Mouse (Mus musculus): ENCODE results near the gene Snx14. TPM values are rescaled to one million over a fixed set of nuclear protein-coding genes. Genes with fewer than 3 reads are reported as not detected.

Gene Snx14
- polyA plus RNA-seq, 1 experiment from 2014 or later: 27.8 TPM

- Histone ChIP-seq H3K4me1 (0 out of 2 replicates have a peak, but pooled peaks cover 4% of the 10 kb centered on the region), H3K9me3 (no peaks in the 10 kb centered on the region), H3K4me3 (peak overlapping the region; percentile 78), H3K9ac (peak overlapping the region; percentile 74), H3K36me3 (no peaks in the 10 kb centered on the region), H3K27me3 (no peaks in the 10 kb centered on the region), H3K27ac (peak overlapping the region; percentile 89), H3K4me2 (peak overlapping the region; percentile 85)
- ATAC-seq (ENCODE audit: insufficient number of reproducible peaks, low FRiP score, low TSS enrichment, low read depth): no peak; the same call in 1 of the 2 replicates
- WGBS: 1% methylated on average over 15 of the region's 15 CpGs
These were observed 562 bp downstream of the Snx14 start for GRCm38 (mm10) chr9:88438237-88438554.

DNA sequence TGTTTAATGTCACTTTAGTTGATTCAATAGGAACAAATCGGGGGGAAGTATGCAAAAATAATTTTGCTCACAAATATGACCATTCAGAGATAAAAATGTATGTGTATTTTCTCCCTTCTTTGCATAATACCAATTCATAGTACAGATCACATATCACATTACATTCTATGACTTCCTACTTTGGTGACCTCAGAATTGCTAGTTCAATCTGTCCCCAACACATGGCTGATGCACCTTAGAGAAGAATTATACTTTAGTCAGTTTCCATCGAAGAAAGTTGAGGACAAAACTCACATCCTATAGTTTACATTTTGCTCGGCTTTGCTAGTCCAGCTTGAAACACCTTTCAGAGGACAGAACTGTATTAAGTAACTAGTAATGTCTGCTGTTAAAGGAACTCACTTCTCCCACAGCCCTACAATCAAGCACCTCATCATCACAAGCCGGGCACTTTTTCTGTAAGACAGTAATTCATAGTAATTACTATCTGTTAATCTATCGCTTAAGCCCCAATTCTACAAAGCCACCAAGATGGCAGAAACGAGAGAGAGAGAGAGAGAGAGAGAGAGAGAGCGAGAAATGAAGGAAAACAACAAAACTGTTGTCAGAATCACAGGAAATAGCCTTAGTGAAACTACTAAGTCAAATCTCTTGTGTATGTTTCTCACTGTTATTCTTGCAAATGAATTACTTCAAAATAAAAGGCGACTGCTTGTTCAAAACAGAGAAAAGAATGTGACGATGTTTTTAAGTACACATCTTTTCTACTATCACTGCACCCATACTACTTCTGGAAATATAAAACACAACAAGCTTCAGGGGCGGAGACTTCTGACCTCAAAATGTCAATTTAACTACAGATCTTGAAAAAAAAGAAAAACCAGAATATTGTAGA lies 1.2 kb downstream of the Snx14 start:
- ATAC-seq (ENCODE audit: insufficient number of reproducible peaks, low FRiP score, low TSS enrichment, low read depth): no peak
- peak overlapping the region; percentile 74; the same call in 1 of the 2 replicates for H3K9ac ChIP-seq
- H3K27me3 ChIP-seq: no peaks in the 10 kb centered on the region
- peak overlapping the region; percentile 78 for H3K4me3 ChIP-seq
- H3K36me3 ChIP-seq: no peaks in the 10 kb centered on the region
- peak overlapping the region; percentile 85 for H3K4me2 ChIP-seq
- H3K4me1 ChIP-seq: 0 out of 2 replicates have a peak, but pooled peaks cover 4% of the 10 kb centered on the region
- H3K9me3 ChIP-seq: no peaks in the 10 kb centered on the region
- H3K27ac ChIP-seq: no peak overlapping the region
- 47% methylated on average over 10 of the region's 10 CpGs for WGBS

DNA sequence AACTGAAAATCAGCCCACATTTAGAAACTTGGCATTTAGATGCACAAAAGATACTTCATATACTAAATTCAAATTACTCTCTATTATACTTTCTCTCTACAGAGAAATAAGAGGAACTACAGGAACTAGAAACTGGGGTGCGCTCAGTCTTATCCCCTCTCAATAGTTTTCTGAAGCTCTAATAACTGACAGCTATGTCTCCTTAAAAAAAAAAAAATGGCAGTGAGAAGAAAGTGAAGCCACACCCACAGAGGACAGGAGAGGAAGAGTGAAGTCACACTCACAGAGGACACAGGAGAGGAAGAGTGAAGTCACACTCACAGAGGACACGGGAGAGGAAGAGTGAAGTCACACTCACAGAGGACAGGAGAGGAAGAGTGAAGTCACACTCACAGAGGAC lies 14.4 kb downstream of the Snx14 start:
- Histone ChIP-seq H3K9ac (no peak overlapping the region), H3K36me3 (peaks cover 13% of the 10 kb centered on the region; the same call in 1 of the 2 replicates), H3K27me3 (no peaks in the 10 kb centered on the region), H3K4me1 (no peaks in the 10 kb centered on the region), H3K4me3 (no peak overlapping the region), H3K9me3 (no peaks in the 10 kb centered on the region), H3K4me2 (no peak overlapping the region), H3K27ac (no peak overlapping the region)
- WGBS: 76% methylated on average over 2 of the region's 2 CpGs
- ATAC-seq (ENCODE audit: insufficient number of reproducible peaks, low FRiP score, low TSS enrichment, low read depth): no peak

GRCm38 (mm10) chr9:88422428-88422827 lies 16.3 kb downstream of the Snx14 start:
- WGBS: 93% methylated on average over 4 of the region's 4 CpGs
- no peak for ATAC-seq (ENCODE audit: insufficient number of reproducible peaks, low FRiP score, low TSS enrichment, low read depth)
- H3K9ac ChIP-seq: no peak overlapping the region
- no peak overlapping the region for H3K27ac ChIP-seq
- H3K4me3 ChIP-seq: no peak overlapping the region
- H3K4me1 ChIP-seq: no peaks in the 10 kb centered on the region
- no peaks in the 10 kb centered on the region for H3K9me3 ChIP-seq
- H3K4me2 ChIP-seq: no peak overlapping the region
- H3K27me3 ChIP-seq: no peaks in the 10 kb centered on the region
- H3K36me3 ChIP-seq: peaks cover 23% of the 10 kb centered on the region

GRCm38 (mm10) chr9:88416752-88417151 lies 22.0 kb downstream of the Snx14 start:
- H3K27me3 ChIP-seq: no peaks in the 10 kb centered on the region
- H3K27ac ChIP-seq: no peak overlapping the region
- H3K9ac ChIP-seq: no peak overlapping the region
- ATAC-seq (ENCODE audit: insufficient number of reproducible peaks, low FRiP score, low TSS enrichment, low read depth): no peak
- 70% methylated on average over 1 of the region's 1 CpGs for WGBS
- H3K4me2 ChIP-seq: no peak overlapping the region
- no peaks in the 10 kb centered on the region for H3K9me3 ChIP-seq
- H3K36me3 ChIP-seq: peaks cover 25% of the 10 kb centered on the region
- H3K4me1 ChIP-seq: no peaks in the 10 kb centered on the region
- H3K4me3 ChIP-seq: no peak overlapping the region

DNA sequence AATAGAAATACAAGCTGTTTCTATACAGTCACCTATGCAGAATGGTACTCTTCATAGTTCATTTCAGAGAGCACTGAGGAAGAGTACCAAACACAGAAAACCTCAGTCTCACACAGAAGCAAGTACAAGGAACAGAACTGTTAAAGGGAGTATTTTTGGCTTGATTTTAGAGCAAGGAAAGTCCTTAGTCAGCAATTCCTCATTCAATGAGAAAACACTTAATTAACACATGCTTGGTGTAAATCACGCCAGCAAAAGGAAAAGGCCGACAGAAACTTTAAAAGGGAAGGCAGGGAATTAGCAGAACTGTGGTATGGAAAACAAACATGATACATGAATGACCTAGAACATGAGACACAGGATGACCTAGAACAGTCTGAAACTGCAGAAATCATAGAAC lies 28.8 kb downstream of the Snx14 start:
- Histone ChIP-seq H3K27me3 (no peaks in the 10 kb centered on the region), H3K9ac (no peak overlapping the region), H3K4me1 (no peaks in the 10 kb centered on the region), H3K27ac (no peak overlapping the region), H3K4me3 (no peak overlapping the region), H3K36me3 (0 out of 2 replicates have a peak, but pooled peaks cover 9% of the 10 kb centered on the region), H3K9me3 (no peaks in the 10 kb centered on the region), H3K4me2 (no peak overlapping the region)
- WGBS: 81% methylated on average over 2 of the region's 2 CpGs
- no peak for ATAC-seq (ENCODE audit: insufficient number of reproducible peaks, low FRiP score, low TSS enrichment, low read depth)

- WGBS: 89% methylated on average over 6 of the region's 6 CpGs
- no peak overlapping the region for H3K27ac ChIP-seq
- no peaks in the 10 kb centered on the region for H3K27me3 ChIP-seq
- H3K9me3 ChIP-seq: no peaks in the 10 kb centered on the region
- no peak for ATAC-seq (ENCODE audit: insufficient number of reproducible peaks, low FRiP score, low TSS enrichment, low read depth)
- H3K4me2 ChIP-seq: no peak overlapping the region
- no peak overlapping the region for H3K9ac ChIP-seq
- H3K36me3 ChIP-seq: peaks cover 16% of the 10 kb centered on the region; the same call in 1 of the 2 replicates
- no peaks in the 10 kb centered on the region for H3K4me1 ChIP-seq
- no peak overlapping the region for H3K4me3 ChIP-seq
These were observed 34.2 kb downstream of the Snx14 start for GRCm38 (mm10) chr9:88404515-88404914.

- no peak for ATAC-seq (ENCODE audit: insufficient number of reproducible peaks, low FRiP score, low TSS enrichment, low read depth)
- no peak overlapping the region for H3K4me2 ChIP-seq
- H3K4me3 ChIP-seq: no peak overlapping the region
- 80% methylated on average over 10 of the region's 10 CpGs for WGBS
- H3K9ac ChIP-seq: no peak overlapping the region
- no peaks in the 10 kb centered on the region for H3K9me3 ChIP-seq
- H3K36me3 ChIP-seq: peaks cover 12% of the 10 kb centered on the region; the same call in 1 of the 2 replicates
- no peaks in the 10 kb centered on the region for H3K4me1 ChIP-seq
- no peak overlapping the region for H3K27ac ChIP-seq
- H3K27me3 ChIP-seq: no peaks in the 10 kb centered on the region
These were observed 34.7 kb downstream of the Snx14 start for GRCm38 (mm10) chr9:88404088-88404487.

- Histone ChIP-seq H3K27me3 (no peaks in the 10 kb centered on the region), H3K4me2 (no peak overlapping the region), H3K4me1 (no peaks in the 10 kb centered on the region), H3K9ac (no peak overlapping the region), H3K4me3 (no peak overlapping the region), H3K27ac (no peak overlapping the region), H3K9me3 (no peaks in the 10 kb centered on the region), H3K36me3 (peaks cover 43% of the 10 kb centered on the region)
- ATAC-seq (ENCODE audit: insufficient number of reproducible peaks, low FRiP score, low TSS enrichment, low read depth): no peak
- 78% methylated on average over 1 of the region's 1 CpGs for WGBS
These were observed 40.3 kb downstream of the Snx14 start for GRCm38 (mm10) chr9:88398461-88398860.

- WGBS: 82% methylated on average over 8 of the region's 8 CpGs
- Histone ChIP-seq H3K4me1 (no peaks in the 10 kb centered on the region), H3K4me2 (no peak overlapping the region), H3K36me3 (peaks cover 43% of the 10 kb centered on the region), H3K27ac (no peak overlapping the region), H3K27me3 (no peaks in the 10 kb centered on the region), H3K9ac (no peak overlapping the region), H3K4me3 (no peak overlapping the region), H3K9me3 (no peaks in the 10 kb centered on the region)
- ATAC-seq (ENCODE audit: insufficient number of reproducible peaks, low FRiP score, low TSS enrichment, low read depth): no peak
These were observed 43.9 kb downstream of the Snx14 start for GRCm38 (mm10) chr9:88394852-88395251.

DNA sequence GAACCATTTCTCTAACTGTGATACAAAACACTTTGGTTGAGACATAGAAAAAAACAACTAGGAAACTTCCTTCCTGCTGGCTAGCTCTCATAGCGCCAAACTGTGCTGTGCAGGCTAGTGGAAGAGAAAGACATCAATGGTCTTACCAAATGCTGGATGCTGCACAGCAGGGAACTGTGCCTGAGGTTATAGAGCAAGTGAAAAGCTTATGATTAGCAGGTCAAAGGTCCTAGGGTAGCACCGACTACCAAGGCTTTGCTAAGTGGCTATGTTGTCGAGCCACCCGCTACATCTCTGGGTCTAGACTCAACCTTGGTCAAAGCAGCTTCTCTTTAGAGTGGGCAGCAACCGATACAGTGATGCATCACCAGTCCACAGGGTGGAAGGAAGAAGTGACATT lies 49.9 kb downstream of the Snx14 start:
- no peak overlapping the region for H3K27ac ChIP-seq
- H3K9me3 ChIP-seq: no peaks in the 10 kb centered on the region
- WGBS: 82% methylated on average over 5 of the region's 5 CpGs
- ATAC-seq (ENCODE audit: insufficient number of reproducible peaks, low FRiP score, low TSS enrichment, low read depth): no peak
- H3K4me1 ChIP-seq: no peaks in the 10 kb centered on the region
- H3K4me2 ChIP-seq: no peak overlapping the region
- H3K36me3 ChIP-seq: peaks cover 41% of the 10 kb centered on the region; the same call in 1 of the 2 replicates
- no peak overlapping the region for H3K9ac ChIP-seq
- H3K27me3 ChIP-seq: no peaks in the 10 kb centered on the region
- no peak overlapping the region for H3K4me3 ChIP-seq

- no peaks in the 10 kb centered on the region for H3K27me3 ChIP-seq
- H3K4me1 ChIP-seq: no peaks in the 10 kb centered on the region
- H3K9me3 ChIP-seq: no peaks in the 10 kb centered on the region
- no peak overlapping the region for H3K27ac ChIP-seq
- 77% methylated on average over 1 of the region's 1 CpGs for WGBS
- peaks cover 36% of the 10 kb centered on the region for H3K36me3 ChIP-seq
- no peak for ATAC-seq (ENCODE audit: insufficient number of reproducible peaks, low FRiP score, low TSS enrichment, low read depth)
- H3K4me2 ChIP-seq: no peak overlapping the region
- H3K4me3 ChIP-seq: no peak overlapping the region
- H3K9ac ChIP-seq: no peak overlapping the region
These were observed 58.2 kb downstream of the Snx14 start for GRCm38 (mm10) chr9:88380542-88380941.
